Mouse (Mus musculus) kidney, postnatal 10 days (tissue): ENCODE measurements around the gene Tmem9b.

Experiments used
- DNase-seq: peaks from one replicate; pipeline ENCODE4 v3.0.0; 2021; ENCODE audit warnings: mixed read lengths

Gene Tmem9b

DNA sequence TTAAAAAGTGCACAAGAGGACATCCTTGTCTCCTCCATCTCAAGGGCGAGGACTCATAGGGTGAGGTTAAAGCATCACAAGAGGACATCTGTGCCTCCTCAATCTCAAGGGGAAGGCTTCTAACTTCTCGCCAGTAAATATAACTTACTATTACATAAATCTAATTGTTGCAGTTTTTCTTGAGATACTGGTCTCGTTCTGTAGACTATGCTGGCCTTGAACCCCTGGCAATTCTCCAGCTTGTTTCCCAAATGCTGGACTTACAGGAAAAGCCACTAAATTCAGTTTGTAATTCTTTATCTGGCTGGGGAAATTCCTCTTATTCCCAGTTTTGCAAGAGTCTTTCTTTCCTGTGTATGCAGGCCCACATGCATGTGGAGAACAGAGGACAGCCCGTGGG is 17.9 kb downstream of the Tmem9b start:
- DNase-seq = peak; percentile 77

DNA sequence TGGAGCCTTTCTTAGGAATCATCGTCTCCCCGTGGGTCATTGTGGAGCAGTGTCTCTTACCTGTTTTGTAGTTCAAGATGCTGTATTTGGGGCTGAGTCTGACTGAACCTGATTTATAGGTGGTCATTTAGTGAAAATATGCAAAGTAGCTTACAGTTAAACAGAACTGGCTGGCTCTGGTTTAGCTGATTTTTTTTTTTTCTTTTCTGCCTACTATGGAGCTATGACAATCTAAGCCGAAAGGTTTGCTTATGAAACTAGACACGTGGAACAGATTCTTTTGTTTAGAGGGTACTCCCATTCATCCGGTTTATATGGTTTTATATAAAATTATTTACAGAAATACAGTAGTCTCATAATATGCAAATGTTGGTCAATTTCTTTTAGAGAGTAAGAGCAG is 21.0 kb downstream of the Tmem9b start, which contains the start of gene Ascl3:
Ascl3 (minus strand) TSS at position 101 of the 400 bp plus-strand sequence.
- no peak for DNase-seq

DNA sequence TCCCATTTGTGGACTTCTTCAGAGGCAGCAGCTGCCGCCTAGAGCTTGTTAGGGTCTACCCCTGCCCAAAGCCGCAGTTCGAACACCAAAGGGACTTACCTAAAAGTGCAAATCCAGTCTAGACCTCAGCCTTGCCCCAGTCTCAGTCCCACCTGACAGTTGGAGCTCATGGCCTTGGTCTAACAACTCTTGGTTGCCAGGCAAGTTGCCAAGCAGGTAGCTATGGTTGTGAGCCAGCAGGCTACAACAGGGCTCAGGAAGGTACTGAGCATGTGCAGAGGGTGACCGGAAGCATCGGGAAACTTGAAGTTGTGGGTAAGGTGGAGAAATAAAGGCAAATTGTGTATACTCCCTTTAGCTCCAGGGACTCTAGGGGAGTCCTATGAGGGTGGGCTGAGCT is 29.0 kb downstream of the Tmem9b start, which contains the start of gene BC051019:
BC051019 (minus strand) TSS at position 154 of the 400 bp plus-strand sequence.
- DNase-seq = no peak

DNA sequence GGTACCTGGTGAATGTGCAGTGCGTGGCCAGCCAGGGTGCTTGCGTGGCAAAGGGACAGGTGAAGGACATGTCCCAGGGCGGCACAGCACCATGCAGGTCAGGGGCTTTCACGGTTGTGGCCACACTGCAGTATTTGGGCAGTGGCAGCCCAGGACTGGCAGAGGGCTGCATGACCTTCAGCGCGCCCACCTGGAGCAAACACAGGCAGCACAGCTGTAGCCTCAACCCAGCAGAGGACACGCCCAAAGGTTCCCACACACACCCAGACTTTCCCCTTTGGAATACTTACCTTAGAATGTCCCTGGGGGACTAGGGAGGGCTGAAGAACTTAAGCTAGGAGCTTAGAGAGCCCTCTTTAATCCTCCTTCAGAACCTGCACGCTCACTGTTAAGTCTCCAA is 29.6 kb downstream of the Tmem9b start:
- DNase-seq = no peak

DNA sequence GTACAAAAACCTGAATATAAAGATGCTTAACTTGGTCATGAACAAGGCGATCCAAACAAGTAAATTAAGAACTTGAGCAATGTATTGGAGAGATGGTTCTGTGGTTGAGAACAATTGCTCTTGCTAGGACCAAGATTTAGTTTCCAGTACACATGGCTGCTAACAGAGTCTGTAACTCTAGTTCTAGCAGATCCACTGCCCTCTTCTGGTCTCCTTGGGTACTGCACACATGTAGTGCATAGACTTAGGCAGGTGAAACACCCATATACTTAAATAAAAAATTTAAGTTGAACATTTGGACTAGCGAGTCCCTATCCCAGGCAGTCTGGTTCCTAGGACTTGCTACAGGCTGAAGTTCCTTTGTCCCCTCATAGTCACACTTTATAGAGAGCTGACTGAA is 30.1 kb downstream of the Tmem9b start:
- peak; percentile 43 for DNase-seq

DNA sequence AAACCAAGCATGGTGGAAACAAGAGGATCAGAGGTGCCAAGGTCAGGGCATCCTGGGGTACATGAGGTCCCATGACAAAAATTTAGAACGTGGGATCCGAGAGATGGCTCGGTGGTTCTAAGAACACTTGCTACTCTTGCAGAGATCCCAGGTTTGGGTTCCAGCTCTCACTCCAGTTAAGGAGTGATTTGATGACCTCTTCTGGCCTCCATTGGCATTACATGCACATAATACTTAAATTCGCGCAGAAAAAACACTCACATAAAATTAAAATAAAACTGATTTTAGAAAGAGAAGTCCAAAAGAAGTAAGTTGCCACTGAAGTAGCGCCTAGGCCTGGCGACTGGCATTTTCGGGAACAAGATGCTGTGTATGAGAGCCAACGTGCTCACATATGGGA is 33.4 kb downstream of the Tmem9b start:
- peak; percentile 71 for DNase-seq

DNA sequence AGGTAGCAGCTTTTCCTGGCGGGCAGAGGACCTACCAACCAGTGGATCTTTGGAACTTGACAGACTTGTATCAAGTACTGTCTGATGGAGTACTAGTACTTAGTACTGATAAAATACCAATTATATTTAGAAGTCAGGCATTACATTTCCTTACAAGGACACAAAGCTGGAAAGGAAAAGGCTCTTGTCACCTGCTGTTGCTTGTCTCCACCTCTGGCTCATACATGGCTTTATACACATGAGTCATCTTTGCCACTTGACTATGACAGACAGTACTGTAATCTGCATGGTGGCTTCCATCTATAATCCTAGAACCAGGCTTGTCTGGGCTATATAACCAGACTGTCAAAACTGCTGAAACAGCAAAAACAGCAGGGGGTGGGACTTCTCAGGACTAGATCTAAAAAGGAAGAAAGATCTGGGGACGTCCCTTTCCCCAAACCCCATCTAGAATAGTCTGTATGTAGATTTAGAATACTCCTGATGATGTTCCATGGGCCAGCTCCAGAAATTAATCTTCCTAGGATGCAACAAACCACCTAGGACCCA is 39.2 kb downstream of the Tmem9b start:
- DNase-seq = no peak

DNA sequence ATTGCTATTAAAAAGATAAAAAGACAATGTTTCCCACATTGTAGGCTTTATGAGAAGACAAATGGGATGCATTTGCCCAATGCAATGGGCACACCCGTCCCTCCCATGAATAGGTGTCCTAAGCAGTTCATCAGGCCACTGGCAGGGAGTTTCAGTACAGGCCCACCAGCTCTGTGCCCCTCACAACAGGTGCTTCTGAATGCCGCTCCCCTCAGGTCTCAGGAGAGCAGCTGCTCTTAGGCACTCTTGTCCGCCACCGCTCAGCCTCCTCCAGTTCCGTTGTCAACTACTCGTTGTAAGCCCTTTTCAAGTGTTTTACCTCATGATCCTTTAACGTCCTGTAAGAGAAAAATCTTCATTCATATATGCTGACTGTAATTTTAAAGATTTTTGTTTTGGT is 40.5 kb downstream of the Tmem9b start:
- DNase-seq = no peak

DNA sequence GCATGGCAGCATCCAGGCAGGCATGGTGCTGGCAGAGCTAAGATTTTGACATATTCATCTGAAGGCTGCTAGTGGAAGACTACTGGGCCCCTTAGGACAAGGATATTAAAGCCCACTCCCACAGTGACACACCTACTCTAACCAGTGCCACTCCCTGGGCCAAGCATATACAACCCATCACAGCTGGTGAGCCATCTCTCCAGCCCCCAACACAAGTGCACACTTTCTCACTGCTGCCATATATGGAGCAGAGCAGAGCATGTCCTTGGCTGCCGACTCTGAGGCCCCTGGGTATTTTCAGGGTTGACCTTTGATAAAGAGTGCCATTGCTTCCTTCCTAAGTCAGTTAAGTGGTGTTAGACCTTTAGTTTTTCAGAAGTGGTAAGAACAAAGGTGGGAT is 42.6 kb downstream of the Tmem9b start:
- no peak for DNase-seq

DNA sequence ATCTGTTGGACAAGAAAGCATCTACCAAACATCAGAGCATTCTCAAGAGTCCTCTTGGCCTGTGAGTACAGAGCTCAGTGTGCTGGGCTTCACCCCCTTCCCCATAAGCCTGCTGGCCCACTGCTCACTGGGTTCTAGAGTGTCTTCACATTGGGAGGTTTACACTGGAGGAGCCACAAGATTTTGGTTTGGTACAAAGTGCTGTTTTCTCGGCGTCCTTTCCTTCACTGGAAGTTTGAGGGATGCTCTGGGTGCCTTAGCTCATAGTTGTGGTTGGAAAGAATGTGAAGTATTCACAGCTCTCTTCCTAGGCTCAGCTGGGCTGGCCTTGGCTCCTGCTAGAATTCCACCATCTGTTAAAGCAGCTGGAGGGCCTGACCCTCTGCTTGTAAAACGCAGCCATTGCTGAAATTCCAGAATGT is 43.7 kb downstream of the Tmem9b start:
- DNase-seq = peak; percentile 78

DNA sequence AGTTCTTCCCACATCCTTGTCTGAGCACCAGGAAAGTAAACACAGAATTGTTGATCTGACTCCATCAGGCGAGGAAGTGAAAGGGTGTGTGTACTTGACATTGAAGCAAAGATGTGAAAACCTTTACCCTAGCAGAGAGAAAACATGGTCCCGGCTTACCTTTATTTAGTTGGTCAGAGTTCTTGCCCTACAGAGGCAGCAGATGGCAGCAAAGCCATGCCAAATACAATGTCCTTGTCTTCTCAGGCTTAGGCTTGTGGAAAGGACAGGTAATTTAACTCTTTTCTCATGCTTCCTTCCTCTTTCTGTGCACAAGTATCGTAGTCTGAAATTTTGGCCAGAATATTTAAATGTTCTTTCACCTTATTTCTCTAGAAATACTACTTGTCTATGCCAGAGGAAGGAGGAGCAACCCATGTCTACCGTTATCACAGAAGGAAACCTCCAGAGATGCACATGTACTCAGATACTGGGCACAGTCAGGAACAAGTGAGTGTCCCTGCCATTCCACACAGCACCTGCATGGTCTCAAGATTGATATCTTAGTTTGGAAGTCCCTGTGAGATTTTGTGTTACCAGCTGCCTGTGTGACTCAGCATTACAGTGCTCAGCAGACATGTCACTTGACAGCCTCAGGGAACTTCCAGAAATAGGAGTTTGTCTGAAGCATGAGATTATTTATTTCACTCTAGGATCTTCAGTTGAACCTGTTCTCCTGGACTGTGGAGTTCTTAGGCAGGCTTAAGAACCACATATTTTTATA is 45.5 kb downstream of the Tmem9b start:
- peak; percentile 74 for DNase-seq

DNA sequence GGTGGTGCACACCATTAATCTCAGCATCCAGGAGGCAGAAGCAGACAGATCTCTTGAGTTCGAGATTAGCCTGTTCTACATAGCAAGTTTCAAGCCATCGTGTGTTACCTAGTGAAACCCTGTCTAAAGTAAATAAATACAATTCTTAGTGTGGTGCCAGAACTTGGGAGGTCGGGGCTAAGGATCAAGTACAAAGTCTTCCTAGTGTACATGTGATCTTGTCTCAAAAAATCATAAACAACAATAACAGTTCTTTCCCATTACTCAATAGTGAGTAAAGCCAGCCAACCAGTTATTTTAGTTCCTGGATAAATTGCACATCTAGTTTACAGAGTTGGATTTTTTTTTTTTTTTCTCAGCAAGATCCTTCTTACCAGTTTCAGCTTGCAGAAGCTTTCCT is 48.2 kb downstream of the Tmem9b start:
- DNase-seq = no peak

DNA sequence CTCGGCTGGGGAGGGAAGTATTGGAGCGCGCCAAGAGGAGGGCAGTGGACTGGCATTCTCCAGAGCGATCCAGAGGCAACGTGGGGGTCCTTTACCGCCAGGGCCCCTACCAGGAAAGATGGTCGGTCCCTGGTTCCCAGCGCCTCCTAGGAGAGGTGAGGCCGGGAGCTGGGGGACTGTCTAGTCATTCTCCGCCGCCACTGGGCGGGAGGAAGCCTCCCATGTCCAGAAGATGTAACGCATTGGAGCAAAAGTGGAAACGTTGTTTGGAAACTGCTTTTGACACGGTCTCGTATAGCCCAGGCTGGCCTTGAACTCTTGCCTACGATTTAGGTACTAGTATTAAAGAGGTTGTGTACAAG is 48.7 kb downstream of the Tmem9b start:
- no peak for DNase-seq

DNA sequence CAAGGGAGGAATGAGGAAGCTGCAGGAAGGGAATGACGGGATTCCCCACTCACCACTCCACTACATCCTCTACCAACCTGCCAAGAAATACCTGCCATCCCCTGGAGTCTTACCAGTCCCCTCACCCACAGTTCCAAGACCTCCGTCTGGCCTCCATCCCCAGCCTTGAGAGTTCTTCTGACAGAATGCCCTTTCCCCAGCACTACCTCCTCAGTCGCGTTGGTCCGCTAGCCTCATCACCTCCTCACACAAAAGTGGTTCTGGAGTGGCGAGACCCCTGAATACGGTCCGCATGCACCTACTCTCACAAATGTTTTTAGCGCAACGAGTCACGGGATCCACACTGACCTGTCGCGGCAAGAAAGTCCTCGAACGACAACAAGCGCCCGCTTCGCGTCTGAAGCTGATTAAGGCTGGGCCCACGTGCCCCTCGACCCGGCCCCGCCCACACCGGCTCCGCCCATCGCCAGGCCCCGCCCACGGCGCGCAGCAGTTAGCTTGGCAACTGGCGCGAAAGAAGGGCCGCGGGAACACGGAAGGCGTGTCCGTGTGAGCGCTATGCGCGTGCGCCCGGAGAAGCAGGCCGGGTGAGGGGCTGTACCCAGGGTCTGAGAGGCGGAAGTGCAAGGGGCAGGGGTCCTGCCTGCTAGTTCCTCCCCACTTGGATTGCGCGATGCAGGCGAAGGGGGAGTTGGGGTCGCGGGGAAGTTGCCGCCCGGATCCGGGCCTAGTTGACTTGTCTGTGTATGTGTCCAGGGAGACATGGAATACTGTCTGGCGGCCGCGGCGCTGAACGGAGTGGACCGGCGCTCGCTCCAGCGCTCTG is 49.3 kb downstream of the Tmem9b start, which contains the start of the genes St5 and Akip1:
St5 (minus strand) TSS at position 416 of the 826 bp plus-strand sequence.
Akip1 (plus strand) TSS at position 501 of the 826 bp plus-strand sequence.
- peak; percentile 99 for DNase-seq

DNA sequence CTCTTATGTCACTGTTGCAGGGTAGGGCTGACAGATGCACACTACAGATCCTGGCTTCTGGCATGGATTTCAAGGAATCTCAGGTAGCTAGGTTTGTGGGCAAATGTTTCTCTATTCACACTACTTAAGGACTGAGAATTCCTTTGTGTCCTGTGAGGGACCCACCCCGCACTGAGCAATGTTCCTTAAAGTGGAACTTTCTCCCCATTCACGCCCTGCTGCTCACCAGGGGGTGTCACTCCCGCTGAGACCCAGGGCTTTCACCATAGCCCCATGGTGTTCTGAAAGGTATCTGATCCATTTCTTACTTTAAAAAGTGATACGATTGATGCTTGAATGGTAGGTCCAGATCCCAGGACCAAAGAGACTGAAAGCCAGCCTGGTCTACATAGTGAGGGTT is 50.0 kb downstream of the Tmem9b start:
- no peak for DNase-seq

DNA sequence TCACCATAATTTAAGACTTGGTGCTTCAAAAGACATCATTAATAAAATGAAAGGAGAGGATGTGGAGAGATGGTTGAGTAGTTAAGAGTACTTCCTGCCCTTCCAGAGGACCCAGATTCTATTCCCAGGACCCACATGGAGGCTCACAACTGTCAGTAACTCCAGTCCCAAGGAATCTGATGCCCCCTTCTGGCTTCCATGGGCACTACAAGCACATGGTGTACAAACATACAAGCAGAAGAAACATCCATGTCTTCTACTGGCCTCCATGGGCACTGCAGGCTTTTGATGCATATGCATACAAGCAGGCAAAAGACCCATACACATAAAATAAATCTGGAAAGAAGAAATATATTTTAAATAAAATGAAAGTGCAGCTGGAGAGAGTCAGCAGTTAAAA is 52.5 kb downstream of the Tmem9b start:
- DNase-seq = no peak

DNA sequence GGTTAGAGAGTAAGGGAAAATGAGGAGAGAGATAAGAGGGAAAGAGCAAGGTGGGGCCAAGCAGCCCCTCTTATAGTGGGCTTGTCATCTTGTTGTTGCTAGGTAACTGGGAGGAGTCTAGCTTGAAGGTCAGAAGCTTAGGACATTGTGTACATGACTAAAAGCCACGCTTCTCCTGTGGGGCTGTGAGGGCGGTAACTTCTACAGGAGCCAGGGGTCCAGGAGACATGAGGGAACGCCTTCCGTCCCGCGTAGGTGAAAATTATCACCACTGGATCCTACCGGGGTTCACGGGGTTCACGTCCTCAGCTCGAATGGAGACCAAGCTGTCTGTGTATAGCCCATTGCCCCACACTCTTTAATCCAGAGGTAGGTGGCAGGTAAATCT is 57.3 kb downstream of the Tmem9b start:
- no peak for DNase-seq

DNA sequence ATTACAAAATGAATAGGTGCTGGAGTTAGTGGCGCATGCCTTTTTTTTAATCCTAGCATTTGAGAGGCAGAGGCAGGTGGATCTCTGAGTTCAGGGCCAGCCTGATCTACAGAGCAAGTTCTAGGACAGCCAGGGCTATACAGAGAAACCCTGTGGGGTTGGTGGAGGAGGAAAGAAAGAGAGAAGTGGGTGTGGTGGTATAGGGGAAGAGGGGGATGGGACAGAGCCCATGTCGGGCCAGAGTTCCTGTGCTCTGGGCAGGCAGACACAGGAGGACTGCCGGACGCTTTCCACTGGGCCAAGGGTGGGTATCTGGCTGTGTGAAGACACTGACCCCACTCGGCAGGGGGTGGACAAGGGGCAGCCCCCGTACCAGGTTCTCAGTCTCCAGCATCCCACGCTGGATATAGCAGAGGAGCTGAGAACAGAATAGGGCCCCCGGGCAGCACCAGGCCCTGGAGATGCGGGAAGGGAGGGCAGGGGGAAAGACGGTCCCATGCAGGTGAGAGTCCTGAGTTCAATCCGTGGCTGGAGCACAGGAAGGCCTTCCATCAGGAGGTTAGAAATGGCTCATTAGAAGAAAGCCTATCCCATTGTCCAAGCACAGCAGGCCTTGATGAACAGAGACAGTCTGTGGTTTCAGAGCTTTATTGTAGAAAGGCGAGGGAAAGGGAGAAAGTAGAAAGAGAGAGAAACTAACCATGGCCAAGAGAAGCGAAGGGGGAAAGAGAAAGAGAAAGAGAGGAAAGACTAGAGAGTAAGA is 57.9 kb downstream of the Tmem9b start:
- DNase-seq = no peak

DNA sequence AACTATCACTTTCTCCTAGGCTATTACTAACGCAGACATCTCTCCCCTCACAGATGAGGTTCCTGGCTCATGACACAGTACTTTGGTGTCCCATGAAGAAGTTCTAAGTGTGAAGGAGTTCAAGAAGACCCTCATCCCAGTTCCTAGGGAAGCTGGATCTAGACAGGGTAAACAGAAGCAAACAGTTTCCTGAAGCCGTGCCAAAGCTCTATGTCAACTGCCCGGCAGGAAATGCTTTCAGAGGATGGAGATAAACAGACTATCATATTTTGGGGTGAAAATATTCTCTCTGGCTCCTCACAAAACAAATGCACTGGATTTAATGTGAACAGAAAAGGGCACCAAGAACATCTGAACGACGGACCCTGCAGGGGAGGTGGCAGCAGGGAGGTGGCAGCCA is 61.7 kb downstream of the Tmem9b start:
- DNase-seq = peak; percentile 77

DNA sequence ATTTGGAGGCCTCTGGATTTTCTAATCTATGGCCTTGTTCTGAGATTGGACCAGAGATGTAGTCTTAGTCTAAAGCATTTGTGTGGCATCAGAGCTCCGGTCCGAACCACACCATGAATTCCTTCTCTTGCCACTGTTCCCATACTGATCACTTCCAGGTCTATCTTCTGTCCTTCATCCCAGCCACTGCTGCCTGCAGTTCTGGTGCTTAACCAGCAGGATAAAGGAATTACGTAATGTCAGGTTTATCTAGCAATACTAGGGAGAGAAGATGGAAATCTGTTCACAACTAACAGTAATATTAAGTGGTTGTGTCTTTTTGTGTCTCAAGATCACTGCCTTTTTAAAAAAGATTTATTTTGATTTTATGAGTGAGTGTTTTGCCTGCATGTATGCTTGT is 62.6 kb downstream of the Tmem9b start:
- no peak for DNase-seq

DNA sequence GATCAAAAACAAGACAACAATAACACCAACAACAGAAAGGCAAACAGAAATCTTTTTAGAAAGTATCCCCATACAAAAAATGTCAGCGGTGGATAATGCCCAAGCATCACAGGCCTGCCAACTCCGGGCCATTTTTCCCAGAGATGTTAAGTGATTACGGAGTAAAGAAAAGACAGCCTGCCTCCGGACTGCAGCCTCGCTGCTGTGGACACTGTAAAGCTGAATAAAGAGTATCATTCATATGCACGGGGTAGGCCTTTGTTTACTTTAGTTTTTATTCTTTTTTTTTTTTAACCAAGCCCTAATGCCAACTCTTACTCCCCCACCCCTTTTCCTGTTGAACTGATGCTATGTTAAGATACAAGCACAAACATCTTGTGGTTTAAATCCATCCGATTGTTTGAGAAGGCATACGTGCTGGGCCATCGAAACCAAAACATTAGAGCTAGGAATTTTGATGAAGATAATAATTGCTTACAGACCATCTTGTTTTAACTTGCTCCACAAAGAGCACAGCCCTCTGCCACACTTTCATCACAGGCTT is 66.0 kb downstream of the Tmem9b start:
- no peak for DNase-seq
